Mouse (Mus musculus) liver, adult 2 months (tissue): ENCODE measurements around the gene Ovol2.

ENCODE experiments used
- CTCF ChIP-seq: fragments of 200-500 bp; IDR thresholded peaks from 2 replicates; pipeline ENCODE4 v1.5.1; 2011; ENCODE audit warnings: low read depth, low read length, control low read depth
- POLR2A ChIP-seq: fragments of 200-500 bp; IDR thresholded peaks from 2 replicates; pipeline ENCODE4 v1.6.1; 2011; ENCODE audit warnings: low read length, control low read depth; ENCODE audit not compliant: insufficient read depth; ENCODE audit errors: extremely low read depth

DNA sequence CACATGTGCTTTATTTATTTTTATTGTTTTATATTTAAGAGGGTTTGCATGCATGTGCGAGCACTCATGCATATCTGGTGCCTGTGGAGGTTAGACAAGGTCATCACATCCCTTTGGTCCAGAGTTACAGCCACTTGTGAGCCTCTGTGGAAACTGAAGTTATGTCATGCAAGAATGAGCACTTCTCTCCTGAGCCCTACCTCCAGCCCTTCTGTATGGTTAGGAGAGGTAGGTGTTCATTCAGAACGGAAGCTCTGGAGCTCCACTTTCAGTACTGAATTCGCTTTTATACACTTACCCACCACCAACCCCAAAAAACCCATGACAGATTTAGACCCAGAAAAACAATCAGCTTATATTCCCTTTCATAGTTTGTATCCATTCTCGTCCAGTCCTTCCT lies 39.6 kb upstream of the Ovol2 start:
- no peak for TF ChIP-seq CTCF
- no peak for TF ChIP-seq POLR2A
